Mouse (Mus musculus) hindbrain, embryonic 12.5 days (tissue): Measurements from ENCODE around the gene Actr3. TPM values are rescaled to one million over a fixed set of nuclear protein-coding genes. Genes with fewer than 3 reads are reported as not detected.

Experiments used
- polyA plus RNA-seq: library from polyadenylated mRNA; unstranded; fragments of >200 nt; fragmentation: Nextera tagmentation; extraction: Ambion mirVana; gene quantifications from 2 replicates; pipeline ENCODE4 v1.2.1, GENCODE M21; 2016

Gene Actr3
- polyA plus RNA-seq, 1 experiment from 2014 or later, result 249 TPM

Other genes with a start within 250 kb of the Actr3 start
- gene Slc35f5, start 124.9 kb upstream of the Actr3 start, polyA plus RNA-seq, result 34.3 and 36.4 TPM in 2 replicates
- gene Gpr39, start 241.3 kb upstream of the Actr3 start, polyA plus RNA-seq, result 0.09 TPM in 1 of 2 replicates, not detected in the other